Mouse (Mus musculus): Measurements from ENCODE around the gene Pole4. TPM values are rescaled to one million over a fixed set of nuclear protein-coding genes. Genes with fewer than 3 reads are reported as not detected.

The Pole4 gene
- 110 TPM for polyA plus RNA-seq (2014; fragmentation: Illumina TruSeq; extraction: RNeasy Lipid Tissue Mini Kit (QIAGEN cat#74804); ENCODE audit: low read depth, low replicate concordance)

DNA sequence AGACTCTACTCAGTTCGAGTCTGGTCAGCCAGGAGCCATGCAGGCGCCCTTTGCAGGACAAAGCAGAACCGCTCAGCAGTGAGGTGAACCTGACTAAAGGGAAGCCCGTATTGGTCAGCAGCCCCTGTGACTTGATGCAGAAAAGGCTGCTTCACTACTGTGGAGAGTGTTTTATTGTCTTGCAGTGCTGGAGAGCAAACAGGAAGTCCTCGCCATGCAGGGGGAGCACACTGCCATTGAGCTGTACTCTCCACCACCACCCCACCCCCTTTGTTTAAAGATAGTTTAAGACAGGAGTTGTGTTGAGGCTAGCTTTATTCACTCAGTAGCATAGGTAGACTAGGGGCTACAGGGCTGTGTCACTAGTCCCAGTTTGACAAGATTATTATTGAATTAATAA is at the start of gene Pole4:
Gene Pole4, minus strand, starts transcription at position 145 of the 400 bp plus-strand sequence.

Other genes starting within 250 kb of the Pole4 start
- 106 TPM for gene Hk2, start 69.1 kb upstream of the Pole4 start, polyA plus RNA-seq (2014; fragmentation: Illumina TruSeq; extraction: RNeasy Lipid Tissue Mini Kit (QIAGEN cat#74804); ENCODE audit: low read depth, low replicate concordance)
- gene Sema4f, start 234.4 kb upstream of the Pole4 start, polyA plus RNA-seq (2014; fragmentation: Illumina TruSeq; extraction: RNeasy Lipid Tissue Mini Kit (QIAGEN cat#74804); ENCODE audit: low read depth, low replicate concordance) = not detected
- gene M1ap, start 241.5 kb upstream of the Pole4 start, polyA plus RNA-seq (2014; fragmentation: Illumina TruSeq; extraction: RNeasy Lipid Tissue Mini Kit (QIAGEN cat#74804); ENCODE audit: low read depth, low replicate concordance) = 0.22 TPM

Data from sigmoid colon, adult 10 weeks (tissue).